Mouse (Mus musculus): ENCODE measurements around the gene Twsg1.

Gene Twsg1

DNA sequence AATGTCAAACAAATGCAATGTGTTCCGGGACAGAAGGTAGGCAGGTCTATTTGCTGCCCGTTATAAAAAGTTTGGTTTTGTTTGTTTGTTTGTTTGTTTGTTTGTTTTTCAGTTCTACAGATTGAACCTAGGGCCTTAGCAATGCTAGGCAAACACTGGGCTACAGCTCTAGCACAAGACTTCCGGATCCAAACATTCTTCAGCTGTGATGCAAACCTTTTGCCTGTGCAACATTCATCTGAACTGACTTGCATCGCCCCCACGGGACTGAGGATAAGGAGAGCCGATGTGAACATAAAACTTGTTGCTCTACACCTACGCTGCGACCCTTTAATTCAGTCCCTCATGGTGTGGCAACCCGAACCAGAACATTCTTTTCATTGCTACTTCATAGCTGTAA is 64.5 kb downstream of the Twsg1 start:
- DNase-seq (ENCODE audit: low read depth, low spot score): no peak

GRCm38 (mm10) chr17:65885697-65886529 is 65.1 kb downstream of the Twsg1 start, which contains the start of gene Ralbp1:
Ralbp1 (minus strand) TSS chr17:65885798.
- DNase-seq (ENCODE audit: low read depth, low spot score): no peak

DNA sequence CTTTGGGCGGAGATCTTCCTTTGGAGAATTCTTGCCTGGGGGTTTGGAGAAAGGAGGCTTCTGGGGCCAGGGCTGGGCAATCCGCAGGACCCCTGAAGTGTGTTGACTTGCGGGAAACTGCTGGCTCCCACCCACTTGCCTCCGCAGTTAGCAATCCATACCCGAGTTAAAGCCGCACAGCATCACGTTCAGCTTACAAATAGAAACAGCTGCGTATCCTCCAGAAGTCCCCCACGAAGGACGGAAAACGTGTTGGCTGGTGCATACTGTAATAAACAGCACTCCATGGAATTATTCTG is 65.7 kb downstream of the Twsg1 start:
- no peak for DNase-seq (ENCODE audit: low read depth, low spot score)

GRCm38 (mm10) chr17:65884691-65885397 is 66.2 kb downstream of the Twsg1 start:
- DNase-seq (ENCODE audit: low read depth, low spot score): peak; percentile 98

GRCm38 (mm10) chr17:65884061-65884669 is 66.9 kb downstream of the Twsg1 start:
- no peak for DNase-seq (ENCODE audit: low read depth, low spot score)

DNA sequence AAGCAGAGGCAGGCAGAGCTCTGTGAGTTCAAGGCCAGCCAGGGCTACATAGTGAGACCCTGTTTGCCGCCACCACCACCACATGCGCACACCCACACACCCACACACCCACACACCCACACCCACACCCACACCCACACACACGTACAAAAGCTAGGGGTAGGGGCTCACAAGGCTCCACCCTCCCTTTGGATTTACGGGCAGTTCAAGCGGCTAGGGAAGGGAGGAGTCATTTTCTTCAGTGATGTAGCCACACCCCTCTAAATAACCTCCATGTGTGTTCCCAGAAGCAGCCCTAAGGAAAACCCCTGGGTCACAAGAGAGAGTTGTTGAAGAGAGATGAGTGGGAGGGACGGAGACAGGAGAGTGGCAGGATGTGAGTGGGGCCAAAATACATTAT is 74.0 kb downstream of the Twsg1 start:
- no peak for DNase-seq (ENCODE audit: low read depth, low spot score)

GRCm38 (mm10) chr17:65873834-65874233 is 77.2 kb downstream of the Twsg1 start:
- DNase-seq (ENCODE audit: low read depth, low spot score): no peak

GRCm38 (mm10) chr17:65873156-65873555 is 77.9 kb downstream of the Twsg1 start:
- no peak for DNase-seq (ENCODE audit: low read depth, low spot score)

DNA sequence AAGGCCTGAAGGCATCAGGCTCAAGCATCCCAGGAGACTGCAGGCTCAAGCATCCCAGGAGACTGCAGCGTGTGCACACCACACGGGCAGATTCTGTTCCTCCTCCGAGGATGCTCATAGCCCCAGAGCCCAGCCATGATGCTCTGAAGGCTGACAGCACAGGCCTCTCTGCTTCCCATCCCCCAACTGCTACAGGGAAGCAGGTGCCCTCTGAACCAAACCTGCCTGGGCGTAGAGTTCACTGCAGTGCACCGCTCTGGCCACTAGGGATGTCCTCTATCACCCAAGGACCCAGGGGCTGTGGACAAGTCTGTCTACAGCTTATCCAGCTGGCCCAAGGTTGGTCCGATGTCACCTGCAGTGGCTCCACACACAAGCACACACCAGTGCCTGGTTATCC is 78.4 kb downstream of the Twsg1 start:
- DNase-seq (ENCODE audit: low read depth, low spot score): no peak

- no peak for DNase-seq (ENCODE audit: low read depth, low spot score)
These were observed 79.0 kb downstream of the Twsg1 start for GRCm38 (mm10) chr17:65872051-65872450.

Measured in embryo, embryonic 11.5 days (tissue).